Mouse (Mus musculus) liver, embryonic 13.5 days (tissue): ENCODE measurements around the gene Lrfn2. TPM values are rescaled to one million over a fixed set of nuclear protein-coding genes. Genes with fewer than 3 reads are reported as not detected.

ENCODE experiments used
- ATAC-seq: fragments of 200-750 bp; cut with Nextera tagmentation; 2 replicates; pipeline ENCODE4 v1.8.0; 2017; ENCODE audit warnings: low read depth, mild to moderate bottlenecking, moderate number of reproducible peaks, moderate library complexity
- DNase-seq: peaks from one replicate; pipeline ENCODE4 v3.0.0; 2022
- H3K27ac ChIP-seq: fragments of 300-500 bp; sonication (generic); 2 replicates; pipeline ENCODE4 v1.5.1; 2015; ENCODE audit warnings: moderate library complexity, mild to moderate bottlenecking, inconsistent platforms
- H3K27me3 ChIP-seq: fragments of 300-500 bp; sonication (generic); 2 replicates; pipeline ENCODE4 v1.6.1; 2015; ENCODE audit warnings: mild to moderate bottlenecking, inconsistent platforms
- H3K36me3 ChIP-seq: fragments of 300-500 bp; sonication (generic); 2 replicates; pipeline ENCODE4 v1.6.1; 2015; ENCODE audit warnings: mild to moderate bottlenecking, inconsistent platforms
- H3K4me1 ChIP-seq: fragments of 300-500 bp; sonication (generic); replicated peaks from 2 replicates; pipeline ENCODE4 v1.6.1; 2015; ENCODE audit warnings: inconsistent platforms
- H3K4me2 ChIP-seq: fragments of 300-500 bp; sonication (generic); 2 replicates; pipeline ENCODE4 v1.6.1; 2015; ENCODE audit warnings: inconsistent platforms, mild to moderate bottlenecking, moderate library complexity
- H3K4me3 ChIP-seq: fragments of 300-500 bp; sonication (generic); replicated peaks from 2 replicates; pipeline ENCODE4 v1.5.1; 2015; ENCODE audit warnings: mild to moderate bottlenecking, inconsistent platforms
- H3K9ac ChIP-seq: fragments of 300-500 bp; sonication (generic); 2 replicates; pipeline ENCODE4 v1.6.1; 2015; ENCODE audit warnings: mild to moderate bottlenecking, inconsistent platforms
- H3K9me3 ChIP-seq: fragments of 300-500 bp; sonication (generic); replicated peaks from 2 replicates; pipeline ENCODE4 v1.6.1; 2016; ENCODE audit warnings: inconsistent platforms
- whole genome bisulfite sequencing: fragments of 180-500 bp; shearing (Covaris S2); methylation state at CpG from one replicate; pipeline ENCODE4 v1.1.7; 2015; ENCODE audit not compliant: insufficient replicate concordance; 5-methylcytosine and 5-hydroxymethylcytosine counted together
- polyA plus RNA-seq: library from polyadenylated mRNA; unstranded; fragments of >200 nt; fragmentation: Nextera tagmentation; extraction: Ambion mirVana; gene quantifications from 2 replicates; pipeline ENCODE4 v1.2.1, GENCODE M21; 2015

The Lrfn2 gene
- polyA plus RNA-seq, 1 experiment from 2014 or later = 0.02 TPM

DNA sequence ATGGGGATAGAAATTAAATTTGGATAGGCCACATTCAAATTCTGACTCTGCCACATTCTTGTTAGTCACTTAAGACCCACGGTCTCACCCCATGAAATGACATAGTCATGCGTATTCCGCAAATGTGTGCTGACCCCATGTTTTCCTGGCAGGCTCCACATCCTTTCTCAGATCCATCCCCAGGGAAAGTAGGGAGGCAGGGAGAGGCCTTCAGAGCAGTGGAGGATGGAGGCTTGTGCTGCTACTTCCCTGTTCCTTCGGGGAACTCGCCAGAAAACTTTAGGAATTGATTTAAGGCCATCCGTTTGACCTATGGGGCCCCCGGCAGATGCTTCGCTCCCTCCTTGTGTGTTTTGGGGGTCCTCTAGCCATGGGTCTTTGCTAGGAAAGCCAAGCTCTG is 3.0 kb downstream of the Lrfn2 start:
- DNase-seq (no peak), ATAC-seq (no peak)

DNA sequence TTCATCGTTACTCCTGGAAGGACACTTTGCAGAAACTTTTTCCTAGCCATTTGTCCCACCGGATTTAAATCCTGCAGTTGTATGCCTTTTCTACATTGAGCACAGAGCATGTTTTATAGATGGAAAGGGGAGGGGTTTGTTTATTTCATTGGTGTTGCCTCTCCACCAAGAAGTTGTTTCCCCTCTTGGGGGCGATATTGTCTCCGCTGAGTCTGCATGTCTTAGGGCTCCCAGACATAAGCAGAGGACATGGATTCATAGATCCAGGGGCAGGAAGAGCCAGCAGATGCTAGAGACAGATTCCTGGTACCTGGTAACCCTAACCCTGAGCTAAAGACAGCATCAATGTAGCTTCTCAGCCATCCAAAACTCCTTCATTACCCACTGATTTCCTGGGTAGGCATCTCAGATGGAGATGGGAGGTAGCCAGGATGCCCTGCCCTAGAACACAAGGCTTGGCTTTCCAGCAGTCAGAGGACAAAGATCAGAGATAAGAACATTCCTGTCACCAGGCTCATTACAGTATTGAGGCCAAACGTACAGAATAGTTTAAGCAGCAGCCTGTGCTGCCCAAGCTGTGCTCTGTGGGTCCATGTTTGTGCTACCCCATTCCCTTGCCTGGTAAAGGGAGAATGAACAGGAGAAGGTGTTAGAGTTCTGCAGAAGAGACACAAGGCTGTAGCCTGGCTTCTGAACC is 4.4 kb downstream of the Lrfn2 start:
- no peaks in the 10 kb centered on the region for H3K36me3 ChIP-seq
- 32% methylated on average over 5 of the region's 5 CpGs for WGBS
- no peak for DNase-seq

More for the DNA sequence above, 3.0 kb downstream of the Lrfn2 start:
- no peaks in the 10 kb centered on the region for H3K36me3 ChIP-seq
- WGBS = 68% methylated on average over 8 of the region's 8 CpGs
- no peaks in the 10 kb centered on the region for H3K4me1 ChIP-seq
- no peak overlapping the region for H3K4me3 ChIP-seq
- no peak overlapping the region for H3K9ac ChIP-seq
- no peaks in the 10 kb centered on the region for H3K9me3 ChIP-seq
- no peak overlapping the region for H3K4me2 ChIP-seq
- H3K27me3 ChIP-seq = peaks cover 36% of the 10 kb centered on the region
- H3K27ac ChIP-seq = no peak overlapping the region

DNA sequence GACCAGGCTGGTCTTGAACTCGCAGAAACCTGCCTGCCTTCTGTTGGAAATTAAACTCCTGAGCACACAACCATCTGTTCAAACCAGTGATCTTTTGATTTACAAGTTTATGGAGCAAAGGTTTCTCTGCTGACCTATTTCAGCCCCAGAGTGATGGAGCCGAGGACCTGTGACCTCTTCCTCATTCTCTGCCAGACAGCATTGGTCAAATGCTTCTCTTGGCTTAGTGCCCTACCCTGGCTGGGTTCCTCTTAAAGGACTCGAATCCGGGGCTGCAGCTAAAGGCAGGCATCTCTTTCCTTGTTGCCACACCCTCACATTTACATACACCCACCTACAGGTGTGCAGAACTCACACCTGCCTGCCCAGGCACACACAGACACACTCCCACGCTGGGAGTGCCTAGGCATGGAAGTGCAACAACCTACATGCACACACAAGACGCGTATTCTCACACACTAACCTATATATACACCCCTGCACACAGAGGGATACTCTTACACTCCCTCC is 6.6 kb downstream of the Lrfn2 start:
- WGBS = 51% methylated on average over 7 of the region's 7 CpGs
- Histone ChIP-seq H3K27me3 (peaks cover 4% of the 10 kb centered on the region), H3K9me3 (no peaks in the 10 kb centered on the region), H3K36me3 (no peaks in the 10 kb centered on the region), H3K4me3 (no peak overlapping the region), H3K9ac (no peak overlapping the region), H3K4me1 (no peaks in the 10 kb centered on the region), H3K27ac (no peak overlapping the region), H3K4me2 (no peak overlapping the region)
- ATAC-seq (no peak), DNase-seq (no peak)

More for the DNA sequence above, 4.4 kb downstream of the Lrfn2 start:
- Histone ChIP-seq H3K27ac (no peak overlapping the region), H3K4me2 (no peak overlapping the region), H3K4me3 (no peak overlapping the region), H3K27me3 (peaks cover 26% of the 10 kb centered on the region), H3K4me1 (no peaks in the 10 kb centered on the region), H3K9me3 (no peaks in the 10 kb centered on the region), H3K9ac (no peak overlapping the region)
- no peak for ATAC-seq

DNA sequence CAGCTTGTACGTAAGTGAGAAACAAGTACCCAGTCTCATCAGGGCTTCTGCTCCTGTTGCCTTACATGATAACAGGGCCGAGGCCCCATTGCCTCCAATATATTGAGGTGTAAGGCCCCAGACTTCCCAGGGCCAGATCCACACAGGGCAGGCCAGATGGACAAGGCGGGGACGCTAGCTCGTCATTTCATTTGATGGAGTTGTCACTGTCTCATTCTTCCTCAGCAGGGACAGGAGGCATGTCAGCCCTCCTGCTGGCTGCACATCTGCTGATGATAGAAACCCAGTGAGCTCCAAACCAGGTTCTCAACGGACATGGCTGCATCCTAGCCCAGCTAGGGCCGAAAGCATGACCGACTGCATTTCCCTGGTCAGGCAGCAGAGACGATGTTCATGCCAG is 14.1 kb downstream of the Lrfn2 start:
- Histone ChIP-seq H3K9me3 (no peaks in the 10 kb centered on the region), H3K9ac (no peak overlapping the region), H3K4me3 (no peak overlapping the region), H3K27me3 (no peaks in the 10 kb centered on the region), H3K27ac (no peak overlapping the region), H3K36me3 (no peaks in the 10 kb centered on the region), H3K4me2 (no peak overlapping the region), H3K4me1 (no peaks in the 10 kb centered on the region)
- no peak for ATAC-seq
- 77% methylated on average over 9 of the region's 9 CpGs for WGBS
- DNase-seq = no peak

DNA sequence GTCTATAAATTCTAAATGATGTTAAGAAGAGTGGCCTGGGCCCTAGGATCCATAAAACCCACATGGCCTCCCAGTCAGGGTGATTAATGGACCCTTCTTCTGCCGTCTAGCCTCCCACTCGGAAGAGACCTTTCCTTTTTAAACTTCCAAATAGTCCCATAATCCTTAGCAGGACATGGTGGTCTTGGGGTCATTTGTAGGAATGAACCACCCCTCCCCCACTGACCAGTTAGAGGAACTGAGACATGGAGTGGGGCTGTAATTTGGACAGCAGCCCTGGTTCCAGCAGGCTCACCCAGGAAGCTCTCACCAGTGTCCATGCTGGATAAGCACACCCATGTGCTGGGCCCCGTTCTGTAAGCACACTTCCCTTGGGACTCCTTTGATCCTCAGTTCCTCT is 14.6 kb downstream of the Lrfn2 start:
- no peaks in the 10 kb centered on the region for H3K4me1 ChIP-seq
- no peaks in the 10 kb centered on the region for H3K27me3 ChIP-seq
- ATAC-seq (no peak), DNase-seq (no peak)
- no peak overlapping the region for H3K27ac ChIP-seq
- no peak overlapping the region for H3K4me2 ChIP-seq
- no peaks in the 10 kb centered on the region for H3K9me3 ChIP-seq
- no peak overlapping the region for H3K4me3 ChIP-seq
- 54% methylated on average over 3 of the region's 3 CpGs for WGBS
- H3K9ac ChIP-seq = no peak overlapping the region
- H3K36me3 ChIP-seq = no peaks in the 10 kb centered on the region

DNA sequence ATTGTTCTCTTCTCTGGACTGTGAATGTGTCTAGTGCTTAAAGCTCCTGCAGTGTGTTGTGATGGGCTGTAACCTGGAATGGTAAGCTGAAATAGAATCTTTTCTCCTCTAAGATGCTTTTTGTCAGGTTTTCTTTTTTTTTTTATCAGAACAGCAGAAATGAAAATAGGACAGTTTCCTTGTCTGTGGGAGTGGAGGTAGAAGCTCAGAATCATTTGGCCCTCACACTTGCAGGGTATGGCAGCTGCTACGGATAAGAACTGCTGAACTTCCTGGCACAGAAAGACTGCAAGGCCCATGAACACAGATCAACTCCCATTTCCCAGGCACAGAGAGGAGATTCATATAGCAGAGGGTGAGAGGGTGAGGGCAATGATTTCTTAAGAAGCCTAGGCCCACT is 19.1 kb downstream of the Lrfn2 start:
- Histone ChIP-seq H3K36me3 (no peaks in the 10 kb centered on the region), H3K4me3 (no peak overlapping the region), H3K27me3 (no peaks in the 10 kb centered on the region), H3K9ac (no peak overlapping the region), H3K4me2 (no peak overlapping the region), H3K27ac (no peak overlapping the region), H3K4me1 (no peaks in the 10 kb centered on the region), H3K9me3 (no peaks in the 10 kb centered on the region)
- ATAC-seq = no peak
- DNase-seq = no peak
- 60% methylated on average over 1 of the region's 1 CpGs for WGBS

DNA sequence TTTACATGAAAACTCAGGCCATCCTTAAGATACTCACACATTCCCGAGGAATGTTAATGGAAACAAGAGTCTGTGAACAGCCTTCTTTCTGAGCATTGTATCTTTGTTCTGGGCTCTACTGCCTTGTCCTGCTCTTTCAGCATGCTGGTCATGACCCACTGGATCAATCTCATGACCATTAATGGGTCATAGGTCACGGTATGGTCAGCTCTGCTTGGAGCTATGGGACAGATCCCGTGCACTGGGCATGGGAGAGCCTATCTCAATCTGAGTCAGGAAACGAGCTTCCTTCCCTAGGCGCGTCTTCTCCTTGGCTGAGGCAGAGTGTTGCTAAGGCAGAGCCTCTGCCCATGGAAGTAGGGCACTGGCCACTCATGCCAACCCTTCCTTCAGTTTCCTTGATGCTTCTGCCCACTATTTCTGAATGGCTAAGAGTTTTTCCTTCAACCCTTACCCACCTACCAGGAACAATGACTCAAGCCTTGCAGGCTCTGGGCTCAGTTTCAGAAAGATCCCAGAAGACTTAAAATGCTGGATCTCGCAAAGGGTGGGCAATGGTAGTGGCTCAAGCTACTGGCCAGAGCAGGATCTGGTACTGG is 24.0 kb downstream of the Lrfn2 start:
- H3K4me3 ChIP-seq = no peak overlapping the region
- peaks cover 3% of the 10 kb centered on the region; the same call in 1 of the 2 replicates for H3K4me1 ChIP-seq
- DNase-seq = no peak
- no peak overlapping the region for H3K4me2 ChIP-seq
- no peak overlapping the region for H3K27ac ChIP-seq
- H3K27me3 ChIP-seq = no peaks in the 10 kb centered on the region
- H3K9ac ChIP-seq = no peak overlapping the region
- WGBS = 44% methylated on average over 7 of the region's 7 CpGs
- no peaks in the 10 kb centered on the region for H3K36me3 ChIP-seq
- no peaks in the 10 kb centered on the region for H3K9me3 ChIP-seq
- no peak for ATAC-seq

DNA sequence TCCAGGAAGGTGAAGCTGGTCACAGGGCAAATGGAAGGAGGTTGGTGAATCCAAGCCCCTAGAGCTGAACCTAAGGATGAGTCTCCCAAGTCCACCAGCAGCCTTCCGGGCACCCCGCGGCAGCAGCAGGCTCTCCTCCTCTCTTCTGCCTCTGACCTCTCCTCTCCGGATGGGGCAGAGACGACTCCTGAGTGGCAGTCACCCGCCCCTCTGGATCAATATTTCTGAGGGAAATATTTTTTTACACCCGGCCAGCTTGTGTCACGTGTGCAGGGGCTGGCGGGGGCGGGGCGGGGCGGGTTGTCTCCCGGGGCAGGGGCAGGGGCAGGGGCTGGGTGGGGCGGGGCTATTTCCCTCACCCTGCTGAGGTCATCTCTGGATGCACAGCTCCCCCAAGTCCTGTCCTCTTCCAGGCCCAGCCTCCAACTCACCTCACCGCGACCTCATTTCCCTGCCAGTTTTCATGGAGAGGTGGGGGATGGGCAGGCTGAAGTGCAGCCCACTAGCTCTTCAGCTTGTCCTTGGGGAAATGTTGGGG is 28.1 kb downstream of the Lrfn2 start:
- Histone ChIP-seq H3K4me2 (peak overlapping the region; percentile 30; the same call in 1 of the 2 replicates), H3K4me3 (no peak overlapping the region), H3K27ac (no peak overlapping the region), H3K27me3 (no peaks in the 10 kb centered on the region), H3K9me3 (no peaks in the 10 kb centered on the region), H3K4me1 (peaks cover 3% of the 10 kb centered on the region; the same call in 1 of the 2 replicates), H3K9ac (no peak overlapping the region), H3K36me3 (no peaks in the 10 kb centered on the region)
- ATAC-seq = peak; percentile 70; the same call in 1 of the 2 replicates
- 11% methylated on average over 16 of the region's 16 CpGs for WGBS
- no peak for DNase-seq

DNA sequence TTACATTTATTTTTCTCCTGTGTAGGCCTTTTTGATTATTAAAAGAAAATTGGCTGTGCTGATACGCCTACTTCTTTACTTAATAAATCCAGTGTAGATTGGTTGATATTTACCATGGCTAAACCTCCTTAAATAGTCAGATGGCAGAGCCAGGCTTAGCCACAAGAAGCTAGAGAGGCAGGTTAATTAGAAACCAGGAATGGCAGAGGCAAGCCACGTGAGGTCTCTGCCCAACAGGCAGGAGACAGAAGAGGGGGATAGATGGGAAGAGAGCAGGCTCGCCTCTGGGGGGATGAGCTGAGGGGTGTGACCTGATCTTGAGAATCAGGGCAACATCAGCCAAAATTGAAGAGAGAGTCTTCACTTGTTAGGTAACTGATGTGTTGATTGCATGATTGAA is 30.5 kb downstream of the Lrfn2 start:
- Histone ChIP-seq H3K4me1 (peaks cover 3% of the 10 kb centered on the region; the same call in 1 of the 2 replicates), H3K9me3 (no peaks in the 10 kb centered on the region), H3K4me3 (no peak overlapping the region), H3K27ac (no peak overlapping the region), H3K27me3 (no peaks in the 10 kb centered on the region), H3K9ac (no peak overlapping the region), H3K4me2 (no peak overlapping the region), H3K36me3 (no peaks in the 10 kb centered on the region)
- ATAC-seq (no peak), DNase-seq (no peak)
- WGBS = 45% methylated on average over 3 of the region's 3 CpGs

DNA sequence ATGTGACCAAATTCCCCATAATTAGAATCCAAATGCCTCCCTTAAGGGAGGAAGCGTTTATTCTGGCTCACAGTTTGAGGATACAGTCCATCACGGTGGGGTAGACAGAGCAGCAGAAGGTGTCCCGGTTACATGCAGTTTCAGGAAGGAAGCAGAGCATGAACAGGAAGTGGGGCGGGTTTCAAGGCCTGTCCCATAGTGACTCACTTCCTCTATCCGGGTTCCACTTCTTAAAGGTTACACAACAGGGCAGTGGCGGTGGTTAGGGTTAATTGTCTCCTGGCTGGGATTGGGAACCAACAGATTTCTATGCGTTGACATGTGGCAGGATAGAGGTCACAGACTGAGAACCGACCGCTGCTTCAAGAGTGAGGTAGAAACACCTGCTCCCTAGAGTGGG is 31.6 kb downstream of the Lrfn2 start:
- Histone ChIP-seq H3K36me3 (no peaks in the 10 kb centered on the region), H3K4me2 (no peak overlapping the region), H3K27ac (no peak overlapping the region), H3K9me3 (no peaks in the 10 kb centered on the region), H3K27me3 (no peaks in the 10 kb centered on the region), H3K4me1 (peaks cover 3% of the 10 kb centered on the region; the same call in 1 of the 2 replicates), H3K9ac (no peak overlapping the region), H3K4me3 (no peak overlapping the region)
- DNase-seq = no peak
- ATAC-seq = no peak
- WGBS = 29% methylated on average over 9 of the region's 9 CpGs

DNA sequence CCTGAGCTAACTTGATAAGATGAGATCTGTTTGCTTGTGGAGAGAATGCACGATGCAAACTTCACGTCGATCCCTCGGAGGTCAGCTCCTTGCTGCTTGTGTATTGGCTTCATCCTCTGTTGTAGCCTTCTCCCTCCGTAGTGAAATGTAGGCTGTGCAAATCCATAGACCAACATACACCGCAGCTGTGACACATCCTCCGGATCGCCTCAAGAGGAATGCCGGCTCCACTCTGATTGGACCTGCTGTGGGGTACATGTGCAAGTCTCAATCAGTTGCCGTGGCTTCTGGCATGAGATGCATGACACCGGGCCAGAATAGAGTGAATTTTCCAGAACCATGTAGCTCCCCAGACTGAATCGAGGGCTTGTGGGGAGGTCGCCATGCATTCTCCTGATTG is 36.1 kb downstream of the Lrfn2 start:
- H3K4me1 ChIP-seq = no peaks in the 10 kb centered on the region
- 77% methylated on average over 13 of the region's 13 CpGs for WGBS

More for the DNA sequence above, 36.1 kb downstream of the Lrfn2 start:
- Histone ChIP-seq H3K4me3 (no peak overlapping the region), H3K36me3 (no peaks in the 10 kb centered on the region), H3K9ac (no peak overlapping the region), H3K4me2 (no peak overlapping the region), H3K27ac (no peak overlapping the region), H3K9me3 (no peaks in the 10 kb centered on the region), H3K27me3 (no peaks in the 10 kb centered on the region)
- ATAC-seq (no peak), DNase-seq (no peak)
